Mouse (Mus musculus) olfactory bulb, adult 2 months (tissue): ENCODE data around the gene Olr1. TPM values are rescaled to one million over a fixed set of nuclear protein-coding genes. Genes with fewer than 3 reads are reported as not detected.

ENCODE experiments used
- H3K27ac ChIP-seq: fragments of 200-500 bp; 2 replicates; pipeline ENCODE4 v1.5.1; 2012; ENCODE audit warnings: low read depth, low read length; ENCODE audit not compliant: insufficient read depth
- H3K4me1 ChIP-seq: fragments of 200-500 bp; 2 replicates; pipeline ENCODE4 v1.6.1; 2012; ENCODE audit warnings: low read length; ENCODE audit not compliant: control insufficient read depth, insufficient read depth
- H3K4me3 ChIP-seq: fragments of 200-500 bp; 2 replicates; pipeline ENCODE4 v1.5.1; 2012; ENCODE audit warnings: mild to moderate bottlenecking, low read depth, low read length, moderate library complexity; ENCODE audit not compliant: insufficient read depth
- CTCF ChIP-seq: fragments of 200-500 bp; IDR thresholded peaks from 2 replicates; pipeline ENCODE4 v1.5.1; 2012; ENCODE audit warnings: low read depth, mild to moderate bottlenecking, low read length, moderate library complexity; ENCODE audit not compliant: insufficient read depth
- POLR2A ChIP-seq: fragments of 200-500 bp; IDR thresholded peaks from 2 replicates; pipeline ENCODE4 v1.6.1; 2012; ENCODE audit warnings: mild to moderate bottlenecking, low read depth, low read length, moderate library complexity; ENCODE audit not compliant: insufficient read depth
- WGBS: fragments of 180-500 bp; shearing (Covaris S2); methylation state at CpG from one replicate; pipeline ENCODE4 v1.1.7; 2018; 5-methylcytosine and 5-hydroxymethylcytosine counted together
- polyA plus RNA-seq: library from polyadenylated mRNA; stranded (reverse); fragments of >200 nt; gene quantifications from 2 replicates; pipeline ENCODE4 v1.2.4, GENCODE M21; 2012; ENCODE audit warnings: low replicate concordance; ENCODE audit not compliant: missing spikeins, insufficient read depth, insufficient read length

Olr1 gene
- polyA plus RNA-seq, 1 experiment, result not detected

- Histone ChIP-seq H3K4me1 (no peaks in the 10 kb centered on the region), H3K4me3 (no peak overlapping the region), H3K27ac (no peak overlapping the region)
- 87% methylated on average over 4 of the region's 4 CpGs for WGBS
- TF ChIP-seq CTCF (no peak), POLR2A (no peak)
These were observed 12.0 kb downstream of the Olr1 start for GRCm38 (mm10) chr6:129494924-129495323.

GRCm38 (mm10) chr6:129480089-129480958, 26.6 kb downstream of the Olr1 start:
- no peak overlapping the region for H3K4me3 ChIP-seq
- 24% methylated on average over 8 of the region's 8 CpGs for WGBS
- no peak for TF ChIP-seq CTCF
- no peaks in the 10 kb centered on the region for H3K4me1 ChIP-seq
- H3K27ac ChIP-seq, result no peak overlapping the region

GRCm38 (mm10) chr6:129476404-129477126, 30.4 kb downstream of the Olr1 start:
- no peak overlapping the region for H3K4me3 ChIP-seq
- 29% methylated on average over 13 of the region's 13 CpGs for WGBS
- no peak for TF ChIP-seq CTCF
- no peak for TF ChIP-seq POLR2A
- no peak overlapping the region for H3K27ac ChIP-seq
- H3K4me1 ChIP-seq, result no peaks in the 10 kb centered on the region

- Histone ChIP-seq H3K27ac (no peak overlapping the region), H3K4me1 (no peaks in the 10 kb centered on the region), H3K4me3 (no peak overlapping the region)
- WGBS, result 88% methylated on average over 5 of the region's 5 CpGs
- TF ChIP-seq CTCF, result no peak
- no peak for TF ChIP-seq POLR2A
These were observed 34.3 kb downstream of the Olr1 start for GRCm38 (mm10) chr6:129472627-129473026.

- WGBS, result 94% methylated on average over 6 of the region's 6 CpGs
- Histone ChIP-seq H3K4me1 (no peaks in the 10 kb centered on the region), H3K27ac (no peak overlapping the region), H3K4me3 (no peak overlapping the region)
- TF ChIP-seq POLR2A (no peak), CTCF (no peak)
These were observed 35.6 kb downstream of the Olr1 start for GRCm38 (mm10) chr6:129471386-129471785.

GRCm38 (mm10) chr6:129451411-129452039, 55.4 kb downstream of the Olr1 start, which contains the start of gene Clec1a:
Clec1a (minus strand) TSS chr6:129452000.
- Histone ChIP-seq H3K4me1 (peaks cover 4% of the 10 kb centered on the region), H3K27ac (peak within 1 kb of the TSS; percentile 38), H3K4me3 (peak within 1 kb of the TSS; percentile 22)
- no peak for TF ChIP-seq POLR2A
- TF ChIP-seq CTCF, result no peak
- 29% methylated on average over 13 of the region's 13 CpGs for WGBS

GRCm38 (mm10) chr6:129449743-129450142, 57.2 kb downstream of the Olr1 start:
- 73% methylated on average over 6 of the region's 6 CpGs for WGBS
- Histone ChIP-seq H3K4me1 (peaks cover 4% of the 10 kb centered on the region), H3K27ac (no peak overlapping the region), H3K4me3 (no peak overlapping the region)
- TF ChIP-seq POLR2A (no peak), CTCF (no peak)

GRCm38 (mm10) chr6:129438033-129438432, 68.9 kb downstream of the Olr1 start:
- H3K27ac ChIP-seq, result no peak overlapping the region
- no peak overlapping the region for H3K4me3 ChIP-seq
- TF ChIP-seq CTCF (no peak), POLR2A (no peak)
- no peaks in the 10 kb centered on the region for H3K4me1 ChIP-seq
- 92% methylated on average over 2 of the region's 2 CpGs for WGBS

GRCm38 (mm10) chr6:129436025-129436424, 70.9 kb downstream of the Olr1 start:
- Histone ChIP-seq H3K27ac (no peak overlapping the region), H3K4me1 (no peaks in the 10 kb centered on the region), H3K4me3 (no peak overlapping the region)
- no peak for TF ChIP-seq POLR2A
- 95% methylated on average over 3 of the region's 3 CpGs for WGBS

Other genes with a start within 250 kb of the Olr1 start
- not detected in 2 replicates for gene Cd69, start 231.7 kb downstream of the Olr1 start, polyA plus RNA-seq
- gene 4922502D21Rik, start 175.4 kb downstream of the Olr1 start, polyA plus RNA-seq, result not detected in 2 replicates
- not detected in 2 replicates for gene Clec12a, start 164.5 kb downstream of the Olr1 start, polyA plus RNA-seq
- gene Clec12b, start 121.3 kb downstream of the Olr1 start, polyA plus RNA-seq, result not detected in 2 replicates
- gene Clec1b, start 109.9 kb downstream of the Olr1 start, polyA plus RNA-seq, result not detected in 2 replicates
- not detected in 2 replicates for gene Clec9a, start 98.3 kb downstream of the Olr1 start, polyA plus RNA-seq
- not detected in 2 replicates for gene Clec1a, start 55.2 kb downstream of the Olr1 start, polyA plus RNA-seq
- not detected in 2 replicates for gene Tmem52b, start 5.4 kb upstream of the Olr1 start, polyA plus RNA-seq
- gene Gabarapl1, start 26.0 kb upstream of the Olr1 start, polyA plus RNA-seq, result 169 TPM in 1 of 2 replicates, not detected in the other
- gene Klre1, start 70.7 kb upstream of the Olr1 start, polyA plus RNA-seq, result not detected in 2 replicates
- gene Klrd1, start 84.6 kb upstream of the Olr1 start, polyA plus RNA-seq, result not detected in 2 replicates
- not detected in 2 replicates for gene Klrk1, start 116.7 kb upstream of the Olr1 start, polyA plus RNA-seq
- not detected in 2 replicates for gene Klrc3, start 136.2 kb upstream of the Olr1 start, polyA plus RNA-seq
- gene Klrc2, start 153.5 kb upstream of the Olr1 start, polyA plus RNA-seq, result not detected in 2 replicates
- gene Klrc1, start 171.8 kb upstream of the Olr1 start, polyA plus RNA-seq, result not detected in 2 replicates
- not detected in 2 replicates for gene Klri1, start 210.0 kb upstream of the Olr1 start, polyA plus RNA-seq
- not detected in 2 replicates for gene Klri2, start 233.3 kb upstream of the Olr1 start, polyA plus RNA-seq